Mouse (Mus musculus) midbrain, postnatal 0 days (tissue): ENCODE data around the gene Fan1. TPM values are rescaled to one million over a fixed set of nuclear protein-coding genes. Genes with fewer than 3 reads are reported as not detected.

Experiments used
- ATAC-seq: fragments of 200-750 bp; cut with Nextera tagmentation; 2 replicates; pipeline ENCODE4 v1.8.0; 2017; ENCODE audit warnings: moderate number of reproducible peaks, mild to moderate bottlenecking, moderate TSS enrichment, moderate library complexity; ENCODE audit not compliant: low FRiP score
- DNase-seq: peaks from one replicate; pipeline ENCODE4 v3.0.0-alpha.2; 2015; ENCODE audit warnings: low spot score
- H3K27ac ChIP-seq: fragments of 300-500 bp; sonication (generic); 2 replicates; pipeline ENCODE4 v1.5.1; 2014; ENCODE audit warnings: low read depth, mild to moderate bottlenecking, low read length, mixed read lengths
- H3K27me3 ChIP-seq: fragments of 300-500 bp; sonication (generic); 2 replicates; pipeline ENCODE4 v1.6.1; 2014; ENCODE audit warnings: low read length, control low read depth, mixed read lengths; ENCODE audit not compliant: insufficient read depth
- H3K36me3 ChIP-seq: fragments of 300-500 bp; sonication (generic); 2 replicates; pipeline ENCODE4 v1.6.1; 2014; ENCODE audit warnings: low read length, control low read depth, mixed read lengths; ENCODE audit not compliant: insufficient read depth
- H3K4me1 ChIP-seq: fragments of 300-500 bp; sonication (generic); 2 replicates; pipeline ENCODE4 v1.6.1; 2014; ENCODE audit warnings: mild to moderate bottlenecking, control low read depth, antibody characterized with exemption, low read length, mixed read lengths; ENCODE audit not compliant: insufficient read depth
- H3K4me2 ChIP-seq: fragments of 300-500 bp; sonication (generic); 2 replicates; pipeline ENCODE4 v1.6.1; 2014; ENCODE audit warnings: low read depth, mild to moderate bottlenecking, low read length, mixed read lengths; ENCODE audit not compliant: poor library complexity, severe bottlenecking
- H3K4me3 ChIP-seq: fragments of 300-500 bp; sonication (generic); 2 replicates; pipeline ENCODE4 v1.5.1; 2014; ENCODE audit warnings: low read depth, mild to moderate bottlenecking, low read length, moderate library complexity
- H3K9ac ChIP-seq: fragments of 300-500 bp; sonication (generic); replicated peaks from 2 replicates; pipeline ENCODE4 v1.6.1; 2014; ENCODE audit warnings: mild to moderate bottlenecking, low read length, moderate library complexity, mixed read lengths; ENCODE audit not compliant: poor library complexity, severe bottlenecking
- H3K9me3 ChIP-seq: fragments of 300-500 bp; sonication (generic); 2 replicates; pipeline ENCODE4 v1.6.1; 2016; ENCODE audit warnings: low read length, control low read depth
- CTCF ChIP-seq: IDR thresholded peaks from 2 replicates; pipeline ENCODE4 v1.5.1; 2016; ENCODE audit warnings: antibody characterized with exemption, mild to moderate bottlenecking
- WGBS: fragments of 180-500 bp; shearing (Covaris S2); extraction: QIAGEN DNeasy Blood & Tissue Kit; methylation state at CpG from one replicate; pipeline ENCODE4 v1.1.7; 2014; 5-methylcytosine and 5-hydroxymethylcytosine counted together
- polyA plus RNA-seq: library from polyadenylated mRNA; unstranded; fragments of >200 nt; fragmentation: Nextera tagmentation; extraction: Ambion mirVana; gene quantifications from 2 replicates; pipeline ENCODE4 v1.2.1, GENCODE M21; 2015
- total RNA-seq: library from RNA; depleted of rRNA; stranded (reverse); fragments of >200 nt; gene quantifications from 2 replicates; pipeline ENCODE4 v1.2.3, GENCODE M21; 2014; rRNA removed

The Fan1 gene
- total RNA-seq: 6.5 and 11.9 TPM in 2 replicates
- 3.8 and 4.7 TPM in 2 replicates for polyA plus RNA-seq

DNA sequence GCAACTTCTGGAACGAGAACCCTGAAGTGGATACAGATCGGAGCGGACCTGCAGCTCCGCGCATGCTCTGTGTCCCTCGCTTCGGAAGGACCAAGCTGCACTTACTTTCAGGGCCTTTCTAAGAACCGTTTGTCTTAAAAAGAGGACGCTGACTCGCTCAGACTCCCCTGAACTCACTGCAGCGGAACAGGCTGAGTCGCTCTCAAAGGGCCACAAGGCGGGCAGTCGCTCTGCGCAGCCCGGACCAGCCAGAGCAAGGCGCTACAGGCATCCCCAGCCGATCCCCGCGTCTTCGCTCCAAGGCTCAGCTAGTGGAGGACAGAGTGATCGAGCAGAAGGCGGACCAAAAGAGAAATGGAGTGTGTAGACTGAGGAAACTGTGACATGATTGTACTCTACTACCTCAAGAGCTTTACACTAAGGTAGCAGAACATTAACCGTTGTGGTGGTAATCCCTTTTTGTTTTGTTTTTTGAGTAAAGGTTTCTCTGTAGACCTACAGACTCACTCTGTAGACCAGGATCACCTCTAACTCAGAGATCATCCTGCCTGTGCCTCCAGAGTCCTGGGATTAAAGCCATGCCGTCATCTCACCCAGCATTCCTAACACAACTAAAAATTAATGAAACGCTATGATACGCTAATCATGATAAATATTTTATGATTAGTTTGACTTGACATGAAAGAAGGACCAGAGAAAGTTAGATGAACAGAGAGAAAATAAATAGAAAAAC lies at the start of gene Fan1:
TSS of gene Fan1 (minus strand) at position 266 of the 733 bp plus-strand sequence.
- 3% methylated on average over 27 of the region's 27 CpGs for WGBS
- peak within 1 kb of the TSS; percentile 60 for H3K4me2 ChIP-seq
- H3K9ac ChIP-seq: peak within 1 kb of the TSS; percentile 39; the same call in 1 of the 2 replicates
- peak within 1 kb of the TSS; percentile 66 for H3K4me3 ChIP-seq
- no peaks in the 10 kb centered on the region for H3K9me3 ChIP-seq
- H3K27ac ChIP-seq: peak within 1 kb of the TSS; percentile 84
- DNase-seq (peak; percentile 91), ATAC-seq (peak; percentile 94)
- H3K4me1 ChIP-seq: peaks cover 5% of the 10 kb centered on the region; the same call in 1 of the 2 replicates
- peak; percentile 65 for TF ChIP-seq CTCF
- no peaks in the 10 kb centered on the region for H3K27me3 ChIP-seq
- H3K36me3 ChIP-seq: peaks cover 27% of the 10 kb centered on the region

DNA sequence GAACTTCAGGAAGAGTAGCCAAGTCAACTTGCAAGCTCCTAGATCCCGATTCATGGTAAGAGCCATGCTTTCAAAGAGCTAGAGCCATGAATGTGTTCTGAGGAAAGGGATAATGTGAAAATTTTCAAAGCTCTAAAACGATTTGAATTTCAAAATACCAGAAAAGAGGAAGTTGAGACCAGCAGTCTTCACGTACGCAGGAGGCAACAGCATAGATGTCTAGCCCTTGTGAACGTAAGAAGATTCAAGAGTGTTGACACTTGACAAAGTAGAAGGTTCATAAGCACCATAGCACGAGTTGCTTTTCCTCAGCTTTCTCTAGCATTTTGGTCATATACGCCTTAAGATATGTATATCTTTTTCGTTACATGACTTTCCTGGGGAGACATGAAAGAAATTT lies 30.1 kb upstream of the Fan1 start:
- Histone ChIP-seq H3K4me3 (no peak overlapping the region), H3K27ac (no peak overlapping the region), H3K4me2 (no peak overlapping the region), H3K4me1 (no peaks in the 10 kb centered on the region), H3K9ac (no peak overlapping the region), H3K9me3 (no peaks in the 10 kb centered on the region), H3K27me3 (no peaks in the 10 kb centered on the region), H3K36me3 (no peaks in the 10 kb centered on the region)
- DNase-seq: no peak
- ATAC-seq: no peak
- TF ChIP-seq CTCF: no peak
- WGBS: 92% methylated on average over 8 of the region's 8 CpGs

DNA sequence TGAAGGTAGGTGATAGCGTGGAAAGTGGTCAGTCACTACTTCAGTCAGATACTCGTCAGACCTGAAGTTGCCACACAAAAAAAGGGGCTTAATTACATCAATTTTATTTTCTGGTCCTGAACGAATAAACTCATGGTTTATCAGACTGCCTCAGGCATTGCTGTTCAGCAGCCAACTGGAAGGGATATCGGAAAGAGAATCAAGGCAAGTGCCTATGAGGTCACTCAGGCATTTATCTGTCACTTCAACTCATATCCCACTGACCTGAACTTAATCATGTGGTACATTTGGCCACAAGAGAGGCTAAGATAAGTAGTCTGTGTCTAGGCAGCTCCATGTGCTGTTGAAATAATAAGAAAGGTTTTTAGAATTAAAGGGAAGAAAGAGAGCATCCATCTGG lies 28.6 kb upstream of the Fan1 start:
- H3K27ac ChIP-seq: no peak overlapping the region
- no peak for ATAC-seq
- 90% methylated on average over 4 of the region's 4 CpGs for WGBS

DNA sequence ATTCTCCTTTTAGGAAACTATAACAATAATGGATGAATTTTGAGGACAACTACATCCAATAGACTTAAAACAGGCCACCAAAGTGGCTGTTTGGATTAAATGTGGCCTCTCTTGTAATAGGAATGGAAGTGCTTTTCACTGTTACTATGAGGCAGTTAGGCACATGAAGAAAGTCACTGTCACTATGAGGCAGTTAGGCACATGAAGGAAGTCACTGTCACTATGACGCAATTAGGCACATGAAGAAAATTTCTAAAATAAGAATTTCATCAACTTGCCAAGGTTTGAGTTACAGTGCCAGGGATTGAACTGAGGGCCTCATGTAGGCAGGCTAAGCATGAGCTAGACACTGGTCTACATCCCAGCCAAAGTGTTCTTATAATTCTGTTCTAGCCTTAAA lies 26.8 kb upstream of the Fan1 start:
- Histone ChIP-seq H3K27me3 (no peaks in the 10 kb centered on the region), H3K9me3 (no peaks in the 10 kb centered on the region), H3K9ac (no peak overlapping the region), H3K4me3 (no peak overlapping the region), H3K4me2 (no peak overlapping the region), H3K4me1 (no peaks in the 10 kb centered on the region), H3K27ac (no peak overlapping the region), H3K36me3 (no peaks in the 10 kb centered on the region)
- ATAC-seq (no peak), DNase-seq (no peak)
- no peak for TF ChIP-seq CTCF
- WGBS: 97% methylated on average over 1 of the region's 1 CpGs

More for the DNA sequence above, 28.6 kb upstream of the Fan1 start:
- Histone ChIP-seq H3K9ac (no peak overlapping the region), H3K4me2 (no peak overlapping the region), H3K36me3 (no peaks in the 10 kb centered on the region), H3K9me3 (no peaks in the 10 kb centered on the region), H3K4me3 (no peak overlapping the region), H3K4me1 (no peaks in the 10 kb centered on the region), H3K27me3 (no peaks in the 10 kb centered on the region)
- no peak for DNase-seq
- no peak for TF ChIP-seq CTCF

DNA sequence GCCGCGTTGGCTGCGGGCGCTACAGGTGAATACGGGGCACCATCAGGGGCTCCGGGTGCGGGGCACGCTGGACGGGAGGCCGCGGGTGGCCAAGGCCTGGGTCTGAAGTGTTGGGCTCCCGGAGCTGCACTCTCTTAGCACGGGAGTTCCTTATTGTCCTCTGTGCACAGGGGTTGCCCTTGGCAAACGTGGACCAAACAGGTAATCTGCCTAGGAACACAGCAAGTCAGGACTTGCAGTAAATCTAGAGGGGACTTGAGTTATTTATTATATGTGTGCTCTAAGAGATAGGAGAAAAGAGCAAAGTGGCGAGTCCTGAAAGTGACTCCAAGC lies 18.9 kb upstream of the Fan1 start:
- 1% methylated on average over 15 of the region's 15 CpGs for WGBS
- 0 out of 2 replicates have a peak, but pooled peaks cover 4% of the 10 kb centered on the region for H3K4me1 ChIP-seq
- H3K4me3 ChIP-seq: peak overlapping the region; percentile 81
- peak overlapping the region; percentile 85 for H3K4me2 ChIP-seq
- TF ChIP-seq CTCF: no peak
- H3K27me3 ChIP-seq: no peaks in the 10 kb centered on the region
- peaks cover 5% of the 10 kb centered on the region; the same call in 1 of the 2 replicates for H3K36me3 ChIP-seq
- H3K9me3 ChIP-seq: no peaks in the 10 kb centered on the region
- H3K9ac ChIP-seq: peak overlapping the region; percentile 72
- H3K27ac ChIP-seq: peak overlapping the region; percentile 82
- no peak for DNase-seq
- no peak; the same call in 1 of the 2 replicates for ATAC-seq

DNA sequence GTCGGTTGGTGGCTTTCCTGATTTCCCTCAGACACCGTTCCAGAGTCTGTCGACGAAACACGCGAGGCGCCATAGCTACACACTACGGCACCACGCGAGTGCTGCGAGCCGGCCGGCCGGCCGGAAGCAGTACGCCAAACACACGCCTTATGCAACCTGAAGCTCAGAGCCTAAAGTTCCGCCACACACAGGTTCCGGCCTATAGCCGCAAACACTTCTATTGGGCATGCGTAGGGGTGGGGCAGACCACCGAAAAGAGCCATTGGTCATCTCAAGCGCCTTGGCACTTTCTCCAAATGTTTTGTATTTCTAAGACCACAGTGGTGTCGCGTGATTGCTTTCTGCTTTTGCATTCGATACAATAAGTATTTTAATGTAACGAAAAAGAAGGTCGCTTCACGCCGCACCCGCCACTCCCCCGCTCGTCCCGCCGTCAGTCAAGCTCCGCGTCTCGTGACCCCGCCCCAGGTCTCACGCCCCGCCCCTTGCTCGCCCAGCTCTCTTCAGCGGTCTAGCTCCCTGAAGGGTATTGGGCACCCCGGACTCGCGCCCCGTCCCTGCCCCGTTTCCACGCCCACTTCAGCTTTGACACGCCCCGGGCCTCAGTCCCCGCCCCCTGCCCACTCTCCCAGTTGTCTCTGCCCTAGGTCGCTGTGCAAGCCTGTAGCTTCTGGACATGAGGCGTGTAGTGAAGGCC lies 18.4 kb upstream of the Fan1 start, which contains the start of the genes Mphosph10 and Mcee:
TSS of gene Mphosph10 (minus strand) at position 147 of the 697 bp plus-strand sequence.
TSS of gene Mcee (plus strand) at position 486 of the 697 bp plus-strand sequence.
- ATAC-seq (peak; percentile 98), DNase-seq (peak; percentile 96)
- Histone ChIP-seq H3K27ac (peak within 1 kb of the TSS; percentile 82), H3K9ac (peak within 1 kb of the TSS; percentile 72), H3K36me3 (peaks cover 5% of the 10 kb centered on the region; the same call in 1 of the 2 replicates), H3K4me3 (peak within 1 kb of the TSS; percentile 81), H3K9me3 (no peaks in the 10 kb centered on the region), H3K27me3 (no peaks in the 10 kb centered on the region), H3K4me1 (0 out of 2 replicates have a peak, but pooled peaks cover 4% of the 10 kb centered on the region), H3K4me2 (peak within 1 kb of the TSS; percentile 94)
- under 1% methylated on average over 54 of the region's 54 CpGs for WGBS
- TF ChIP-seq CTCF: peak; percentile 32
